Mouse (Mus musculus): ENCODE results near the gene AW549877.

AW549877 gene

GRCm38 (mm10) chr15:3984876-3985275 is 10.7 kb downstream of the AW549877 start:
- in situ Hi-C loops (cut with MboI, MseI): no loop called here

- in situ Hi-C loops (cut with MboI, MseI): no loop called here
These were observed 12.8 kb downstream of the AW549877 start for GRCm38 (mm10) chr15:3982732-3983131.

- in situ Hi-C loops (cut with MboI, MseI): loop anchor here (10.0 kb wide), 1 partner anchor 1105 kb away; no protein-coding TSS in a partner anchor
These were observed 15.7 kb downstream of the AW549877 start for GRCm38 (mm10) chr15:3979871-3980270.

GRCm38 (mm10) chr15:3979061-3979848 is 16.3 kb downstream of the AW549877 start, which contains the start of gene Fbxo4:
TSS of gene Fbxo4 (minus strand) at chr15:3979573.
- in situ Hi-C loops (cut with MboI, MseI): loop anchor here (10.0 kb wide), 1 partner anchor 1106 kb away; no protein-coding TSS in a partner anchor

GRCm38 (mm10) chr15:3978279-3978678 is 17.3 kb downstream of the AW549877 start:
- in situ Hi-C loops (cut with MboI, MseI): loop anchor here (10.0 kb wide), 1 partner anchor 1107 kb away; no protein-coding TSS in a partner anchor

- in situ Hi-C loops (cut with MboI, MseI): loop anchor here (10.0 kb wide), 1 partner anchor 1112 kb away; no protein-coding TSS in a partner anchor
These were observed 22.2 kb downstream of the AW549877 start for GRCm38 (mm10) chr15:3973300-3973699.

GRCm38 (mm10) chr15:3970193-3970592 is 25.4 kb downstream of the AW549877 start:
- in situ Hi-C loops (cut with MboI, MseI): loop anchor here (10.0 kb wide), 1 partner anchor 1115 kb away; no protein-coding TSS in a partner anchor

- in situ Hi-C loops (cut with MboI, MseI): loop anchor here (10.0 kb wide), 1 partner anchor 1115 kb away; no protein-coding TSS in a partner anchor
These were observed 25.8 kb downstream of the AW549877 start for GRCm38 (mm10) chr15:3969743-3970142.

- in situ Hi-C loops (cut with MboI, MseI): no loop called here
These were observed 33.3 kb downstream of the AW549877 start for GRCm38 (mm10) chr15:3962251-3962650.

- in situ Hi-C loops (cut with MboI, MseI): no loop called here
These were observed 35.5 kb downstream of the AW549877 start for GRCm38 (mm10) chr15:3960094-3960493.

- in situ Hi-C loops (cut with MboI, MseI): no loop called here
These were observed 37.6 kb downstream of the AW549877 start for GRCm38 (mm10) chr15:3957982-3958381.

GRCm38 (mm10) chr15:3954971-3955370 is 40.6 kb downstream of the AW549877 start:
- in situ Hi-C loops (cut with MboI, MseI): no loop called here

GRCm38 (mm10) chr15:3938132-3938531 is 57.4 kb downstream of the AW549877 start:
- in situ Hi-C loops (cut with MboI, MseI): no loop called here

- in situ Hi-C loops (cut with MboI, MseI): no loop called here
These were observed 59.5 kb downstream of the AW549877 start for GRCm38 (mm10) chr15:3936056-3936455.

GRCm38 (mm10) chr15:3933466-3933865 is 62.1 kb downstream of the AW549877 start:
- in situ Hi-C loops (cut with MboI, MseI): no loop called here

Data from regulatory T cell (primary cell).